Mouse (Mus musculus): Measurements from ENCODE around the gene Vps35l. TPM values are rescaled to one million over a fixed set of nuclear protein-coding genes. Genes with fewer than 3 reads are reported as not detected.

Vps35l gene
- polyA plus RNA-seq, 1 experiment from 2014 or later = 48.1 TPM

DNA sequence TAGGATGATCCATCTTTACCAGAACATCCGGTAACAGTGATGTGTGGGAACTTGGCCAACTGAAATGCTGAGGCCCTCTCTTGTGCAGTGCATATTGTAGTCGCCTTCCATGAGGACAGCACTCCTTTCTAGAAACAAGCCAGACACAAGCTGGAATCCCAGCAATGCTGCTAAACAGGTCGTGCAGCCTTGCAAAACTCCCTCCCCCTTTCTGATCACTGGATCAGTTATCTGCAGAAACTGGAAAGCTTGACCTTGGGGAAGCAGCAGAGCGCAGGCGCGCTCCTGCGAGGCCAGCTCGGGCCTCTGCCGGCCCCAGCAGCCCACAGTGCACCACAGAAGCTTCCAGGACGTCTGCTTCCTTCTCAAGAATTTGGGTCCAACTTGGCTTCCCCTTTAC, 108.8 kb downstream of the Vps35l start:
- no peak overlapping the region for H3K4me3 ChIP-seq (ENCODE audit: low read depth, low read length)
- no peak overlapping the region for H3K4me2 ChIP-seq
- peaks cover 44% of the 10 kb centered on the region for H3K36me3 ChIP-seq (ENCODE audit: control insufficient read depth, insufficient read depth, low read length)
- WGBS (ENCODE audit: insufficient replicate concordance) = 44% methylated on average over 10 of the region's 10 CpGs
- H3K9me3 ChIP-seq (replicated peaks; ENCODE audit: control insufficient read depth, low read length) = no peaks in the 10 kb centered on the region
- H3K27ac ChIP-seq (ENCODE audit: low read depth, low read length) = peak overlapping the region; percentile 79
- ATAC-seq (replicated peaks; ENCODE audit: insufficient number of reproducible peaks, low FRiP score, low TSS enrichment) = 0 out of 2 replicates have a peak, but pooled peaks have one; percentile 29
- no peaks in the 10 kb centered on the region for H3K27me3 ChIP-seq (ENCODE audit: control insufficient read depth, insufficient read depth, low read length)
- H3K9ac ChIP-seq (ENCODE audit: low read depth, low read length) = no peak overlapping the region
- peaks cover 14% of the 10 kb centered on the region for H3K4me1 ChIP-seq (ENCODE audit: control insufficient read depth, insufficient read depth, low read length)

DNA sequence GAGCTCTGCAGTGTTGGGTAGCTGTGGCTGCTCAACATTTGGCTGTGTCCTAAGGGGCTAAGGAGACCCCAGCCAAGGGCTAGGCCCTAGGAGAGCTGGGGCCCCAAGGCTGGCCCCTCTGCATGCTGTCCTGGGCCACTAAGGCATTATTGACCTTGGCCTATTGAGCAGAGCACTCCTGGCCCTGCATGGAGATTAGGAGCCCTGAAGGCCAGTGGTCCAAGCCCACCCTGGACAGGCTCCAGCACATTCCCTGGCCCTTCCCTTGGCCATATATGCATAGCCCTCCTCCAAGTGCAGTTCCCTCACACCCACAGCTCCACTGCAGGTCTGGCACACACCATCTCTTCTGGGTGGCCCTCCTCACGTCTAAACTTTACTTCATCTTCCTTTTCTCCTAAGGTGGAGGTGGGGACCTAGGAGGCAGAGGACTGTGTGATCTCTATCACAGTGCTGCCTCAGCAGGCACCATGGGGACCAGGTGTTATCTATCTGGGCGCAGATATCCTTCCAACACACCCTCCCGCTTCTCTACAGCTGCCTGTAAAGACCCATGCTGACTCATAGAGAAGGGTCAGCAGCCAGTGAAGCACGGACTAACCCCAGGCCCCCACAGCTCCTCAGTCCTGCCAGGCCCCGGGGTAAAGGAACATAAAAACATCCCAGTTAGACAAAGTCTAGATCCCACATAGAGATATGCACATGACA, 109.7 kb downstream of the Vps35l start:
- Histone ChIP-seq H3K9ac (ENCODE audit: low read depth, low read length) (no peak overlapping the region), H3K36me3 (ENCODE audit: control insufficient read depth, insufficient read depth, low read length) (peaks cover 38% of the 10 kb centered on the region)
- 74% methylated on average over 5 of the region's 5 CpGs for WGBS (ENCODE audit: insufficient replicate concordance)

DNA sequence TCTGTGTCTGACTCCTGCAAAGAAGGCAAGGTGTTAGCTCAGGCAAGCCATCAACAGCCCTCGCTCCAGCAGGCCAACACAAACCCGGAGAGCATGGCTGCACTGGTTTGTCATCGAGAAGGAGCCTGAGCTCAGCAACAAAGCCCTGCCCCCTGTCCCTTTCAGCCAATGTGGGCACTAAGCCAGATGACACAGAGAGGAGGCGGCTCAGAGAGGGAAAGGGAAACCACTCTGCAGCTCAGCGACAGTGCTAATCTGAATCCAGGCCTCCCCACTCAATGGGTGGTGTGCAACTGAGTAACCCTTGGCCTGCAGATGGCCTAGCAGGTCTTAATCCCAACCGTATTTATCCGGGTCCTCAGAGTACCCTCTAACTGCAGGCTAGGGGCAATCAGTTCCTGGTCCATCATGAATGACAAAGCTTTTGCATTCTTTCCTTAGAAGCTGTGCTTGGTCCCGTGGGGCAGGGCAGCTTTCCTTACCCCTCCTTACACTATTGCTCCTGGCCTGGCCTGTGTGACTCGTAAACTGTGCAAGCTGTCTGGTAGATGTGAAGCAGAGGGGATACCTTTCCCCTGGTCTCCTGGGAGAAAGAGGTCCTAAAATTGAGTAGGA, 110.8 kb downstream of the Vps35l start:
- H3K9ac ChIP-seq (ENCODE audit: low read depth, low read length) = 0 out of 2 replicates have a peak overlapping the region, but pooled peaks have one; percentile 5
- 77% methylated on average over 9 of the region's 9 CpGs for WGBS (ENCODE audit: insufficient replicate concordance)
- H3K36me3 ChIP-seq (ENCODE audit: control insufficient read depth, insufficient read depth, low read length) = peaks cover 30% of the 10 kb centered on the region
- no peak for ATAC-seq (replicated peaks; ENCODE audit: insufficient number of reproducible peaks, low FRiP score, low TSS enrichment)
- no peaks in the 10 kb centered on the region for H3K9me3 ChIP-seq (replicated peaks; ENCODE audit: control insufficient read depth, low read length)
- H3K4me1 ChIP-seq (ENCODE audit: control insufficient read depth, insufficient read depth, low read length) = peaks cover 17% of the 10 kb centered on the region
- H3K4me2 ChIP-seq = no peak overlapping the region
- no peak overlapping the region for H3K4me3 ChIP-seq (ENCODE audit: low read depth, low read length)
- H3K27ac ChIP-seq (ENCODE audit: low read depth, low read length) = no peak overlapping the region
- no peaks in the 10 kb centered on the region for H3K27me3 ChIP-seq (ENCODE audit: control insufficient read depth, insufficient read depth, low read length)

More for the DNA sequence above, 109.7 kb downstream of the Vps35l start:
- peaks cover 17% of the 10 kb centered on the region for H3K4me1 ChIP-seq (ENCODE audit: control insufficient read depth, insufficient read depth, low read length)
- no peak for ATAC-seq (replicated peaks; ENCODE audit: insufficient number of reproducible peaks, low FRiP score, low TSS enrichment)
- no peaks in the 10 kb centered on the region for H3K27me3 ChIP-seq (ENCODE audit: control insufficient read depth, insufficient read depth, low read length)
- no peak overlapping the region for H3K4me3 ChIP-seq (ENCODE audit: low read depth, low read length)
- H3K4me2 ChIP-seq = no peak overlapping the region
- peak overlapping the region; percentile 79 for H3K27ac ChIP-seq (ENCODE audit: low read depth, low read length)
- H3K9me3 ChIP-seq (replicated peaks; ENCODE audit: control insufficient read depth, low read length) = no peaks in the 10 kb centered on the region

DNA sequence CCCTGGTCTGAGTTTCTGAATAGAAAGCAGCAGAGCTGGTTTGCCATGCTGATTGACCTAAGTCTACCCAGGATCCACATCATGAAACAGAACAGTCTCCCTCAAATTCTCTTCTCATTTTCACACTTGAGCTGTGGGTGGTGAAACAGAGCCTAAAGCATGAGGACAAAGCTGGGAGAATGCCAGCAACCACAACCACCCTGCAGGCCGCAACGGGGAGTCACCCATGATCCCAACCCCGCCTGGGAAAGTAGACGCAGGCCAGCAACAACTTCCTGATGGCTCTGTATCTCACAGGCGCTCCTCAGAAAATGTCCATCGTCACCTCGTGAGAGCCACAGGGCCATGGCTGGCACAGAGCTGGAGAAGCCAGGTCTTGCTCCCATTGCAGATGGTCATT, 111.5 kb downstream of the Vps35l start:
- no peak overlapping the region for H3K27ac ChIP-seq (ENCODE audit: low read depth, low read length)
- no peak overlapping the region for H3K9ac ChIP-seq (ENCODE audit: low read depth, low read length)
- H3K36me3 ChIP-seq (ENCODE audit: control insufficient read depth, insufficient read depth, low read length) = peaks cover 25% of the 10 kb centered on the region
- WGBS (ENCODE audit: insufficient replicate concordance) = 95% methylated on average over 7 of the region's 7 CpGs
- no peak overlapping the region for H3K4me3 ChIP-seq (ENCODE audit: low read depth, low read length)
- peaks cover 17% of the 10 kb centered on the region for H3K4me1 ChIP-seq (ENCODE audit: control insufficient read depth, insufficient read depth, low read length)
- H3K9me3 ChIP-seq (replicated peaks; ENCODE audit: control insufficient read depth, low read length) = no peaks in the 10 kb centered on the region
- no peak overlapping the region for H3K4me2 ChIP-seq
- no peak for ATAC-seq (replicated peaks; ENCODE audit: insufficient number of reproducible peaks, low FRiP score, low TSS enrichment)
- H3K27me3 ChIP-seq (ENCODE audit: control insufficient read depth, insufficient read depth, low read length) = no peaks in the 10 kb centered on the region

DNA sequence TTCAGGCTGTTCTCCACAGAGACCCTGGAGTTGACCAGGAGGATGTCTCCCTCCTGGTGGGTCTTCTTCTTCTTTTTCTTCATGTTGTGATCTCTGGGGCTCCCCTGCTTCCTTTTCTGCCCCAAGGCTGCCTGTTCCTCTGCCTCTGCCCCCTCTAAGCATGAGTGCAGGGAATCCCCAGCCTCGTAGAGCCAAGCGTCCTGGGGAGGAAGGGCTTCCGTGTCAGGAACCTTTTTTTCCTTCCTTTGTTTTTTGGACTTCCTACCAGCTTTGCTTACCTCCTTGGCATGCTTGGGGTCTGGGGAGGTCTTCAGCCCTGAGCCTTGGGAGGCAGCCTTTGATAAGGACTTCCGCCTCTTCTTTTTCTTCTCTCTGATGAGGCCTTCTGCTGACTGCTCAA, 112.6 kb downstream of the Vps35l start:
- no peak overlapping the region for H3K4me3 ChIP-seq (ENCODE audit: low read depth, low read length)
- H3K9me3 ChIP-seq (replicated peaks; ENCODE audit: control insufficient read depth, low read length) = no peaks in the 10 kb centered on the region
- peaks cover 22% of the 10 kb centered on the region for H3K36me3 ChIP-seq (ENCODE audit: control insufficient read depth, insufficient read depth, low read length)
- no peaks in the 10 kb centered on the region for H3K27me3 ChIP-seq (ENCODE audit: control insufficient read depth, insufficient read depth, low read length)
- 0 out of 2 replicates have a peak overlapping the region, but pooled peaks have one; percentile 10 for H3K27ac ChIP-seq (ENCODE audit: low read depth, low read length)
- peaks cover 17% of the 10 kb centered on the region for H3K4me1 ChIP-seq (ENCODE audit: control insufficient read depth, insufficient read depth, low read length)
- no peak overlapping the region for H3K9ac ChIP-seq (ENCODE audit: low read depth, low read length)
- ATAC-seq (replicated peaks; ENCODE audit: insufficient number of reproducible peaks, low FRiP score, low TSS enrichment) = no peak
- 75% methylated on average over 4 of the region's 4 CpGs for WGBS (ENCODE audit: insufficient replicate concordance)
- no peak overlapping the region for H3K4me2 ChIP-seq

DNA sequence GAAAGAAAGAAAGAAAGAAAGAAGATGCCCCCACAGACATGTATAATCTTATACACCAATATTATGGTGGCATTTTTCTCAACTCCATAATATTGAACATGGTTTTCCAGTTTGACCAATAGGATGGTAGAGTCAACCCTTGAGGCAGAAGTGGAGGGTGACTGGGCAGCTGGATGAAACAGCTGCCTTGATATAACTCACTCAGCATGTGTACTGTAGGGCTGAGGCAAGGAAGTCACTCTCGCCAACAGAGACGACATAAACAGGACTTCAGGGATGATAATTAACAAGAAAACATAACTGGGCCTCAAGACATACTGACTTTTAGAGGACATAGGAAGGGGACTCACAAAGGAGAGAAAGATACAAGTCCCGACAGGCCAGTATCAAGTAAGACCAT, 114.6 kb downstream of the Vps35l start:
- Histone ChIP-seq H3K9ac (ENCODE audit: low read depth, low read length) (peak overlapping the region; percentile 82), H3K4me1 (ENCODE audit: control insufficient read depth, insufficient read depth, low read length) (peaks cover 12% of the 10 kb centered on the region), H3K36me3 (ENCODE audit: control insufficient read depth, insufficient read depth, low read length) (peaks cover 15% of the 10 kb centered on the region), H3K27me3 (ENCODE audit: control insufficient read depth, insufficient read depth, low read length) (no peaks in the 10 kb centered on the region), H3K4me3 (ENCODE audit: low read depth, low read length) (peak overlapping the region; percentile 89), H3K4me2 (peak overlapping the region; percentile 70), H3K27ac (ENCODE audit: low read depth, low read length) (no peak overlapping the region), H3K9me3 (replicated peaks; ENCODE audit: control insufficient read depth, low read length) (no peaks in the 10 kb centered on the region)
- 22% methylated on average over 3 of the region's 3 CpGs for WGBS (ENCODE audit: insufficient replicate concordance)
- ATAC-seq (replicated peaks; ENCODE audit: insufficient number of reproducible peaks, low FRiP score, low TSS enrichment) = no peak

DNA sequence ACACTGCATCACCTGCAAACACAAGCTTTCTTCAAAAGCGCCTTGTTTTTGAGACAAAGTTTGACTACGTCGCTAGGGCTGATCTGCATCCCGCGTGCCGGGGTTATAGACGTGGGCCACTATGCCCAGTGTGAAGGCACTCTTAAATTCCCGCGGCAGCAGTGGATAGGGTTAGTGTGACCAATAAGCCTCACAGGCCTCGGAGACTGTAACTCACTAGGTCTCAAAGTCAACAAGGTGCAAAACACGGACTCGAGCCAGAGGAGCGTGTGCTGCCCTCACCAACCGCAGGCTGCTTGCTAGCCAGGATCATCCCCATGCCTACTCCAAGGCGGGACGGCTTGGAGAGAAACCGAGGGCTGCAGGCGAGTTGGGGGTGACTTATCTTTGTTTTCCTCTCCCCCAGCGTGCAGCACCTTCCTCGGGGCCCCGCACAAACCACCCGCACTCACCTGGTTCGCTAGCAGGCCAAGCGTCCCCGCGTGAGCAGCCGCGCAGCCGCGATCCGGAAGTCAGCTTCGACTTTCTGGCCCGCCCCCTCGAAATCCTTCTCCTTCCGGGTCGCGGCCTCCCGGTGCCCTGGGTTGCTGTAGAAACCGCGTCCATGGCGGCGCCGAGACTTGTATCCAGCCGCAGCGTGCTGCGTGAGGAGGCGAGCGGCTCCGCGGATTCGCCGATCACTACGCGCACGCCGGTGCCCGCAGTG, 115.3 kb downstream of the Vps35l start, which contains the start of gene Iqck:
Gene Iqck (plus strand): TSS at position 582 of the 706 bp plus-strand sequence.
- H3K9ac ChIP-seq (ENCODE audit: low read depth, low read length) = peak within 1 kb of the TSS; percentile 82
- H3K4me1 ChIP-seq (ENCODE audit: control insufficient read depth, insufficient read depth, low read length) = peaks cover 6% of the 10 kb centered on the region
- H3K9me3 ChIP-seq (replicated peaks; ENCODE audit: control insufficient read depth, low read length) = no peaks in the 10 kb centered on the region
- ATAC-seq (replicated peaks; ENCODE audit: insufficient number of reproducible peaks, low FRiP score, low TSS enrichment) = peak; percentile 91
- under 1% methylated on average over 57 of the region's 57 CpGs for WGBS (ENCODE audit: insufficient replicate concordance)
- H3K4me3 ChIP-seq (ENCODE audit: low read depth, low read length) = peak within 1 kb of the TSS; percentile 89
- peaks cover 15% of the 10 kb centered on the region for H3K36me3 ChIP-seq (ENCODE audit: control insufficient read depth, insufficient read depth, low read length)
- no peaks in the 10 kb centered on the region for H3K27me3 ChIP-seq (ENCODE audit: control insufficient read depth, insufficient read depth, low read length)
- H3K27ac ChIP-seq (ENCODE audit: low read depth, low read length) = peak within 1 kb of the TSS; percentile 35; the same call in 1 of the 2 replicates
- H3K4me2 ChIP-seq = peak within 1 kb of the TSS; percentile 70

DNA sequence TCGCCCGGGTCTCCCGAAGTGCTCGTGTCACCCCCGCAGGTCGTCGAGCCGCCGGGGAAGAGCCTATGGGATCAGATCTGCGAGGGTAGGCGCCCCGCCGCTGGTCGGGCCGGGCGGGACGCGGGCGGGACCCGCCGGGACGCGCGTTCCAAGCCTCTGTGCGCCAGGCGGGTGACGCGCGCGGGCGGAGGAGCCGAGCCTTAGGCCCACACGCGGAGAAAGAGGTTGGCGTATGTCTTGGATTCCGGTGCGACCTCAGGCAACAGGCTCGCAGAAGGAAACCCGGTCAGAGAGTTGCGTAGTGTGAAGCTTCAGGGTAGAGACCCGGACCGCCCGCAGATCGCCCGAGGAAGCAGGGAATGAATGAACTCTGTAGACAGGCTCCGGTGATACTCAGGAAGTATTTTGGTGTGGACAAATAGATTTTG, 115.9 kb downstream of the Vps35l start, which contains the start of gene Knop1:
Gene Knop1 (minus strand): TSS at position 378 of the 428 bp plus-strand sequence.
- peak within 1 kb of the TSS; percentile 82 for H3K9ac ChIP-seq (ENCODE audit: low read depth, low read length)
- ATAC-seq (replicated peaks; ENCODE audit: insufficient number of reproducible peaks, low FRiP score, low TSS enrichment) = peak; percentile 78
- no peaks in the 10 kb centered on the region for H3K9me3 ChIP-seq (replicated peaks; ENCODE audit: control insufficient read depth, low read length)
- H3K4me2 ChIP-seq = peak within 1 kb of the TSS; percentile 70
- no peaks in the 10 kb centered on the region for H3K27me3 ChIP-seq (ENCODE audit: control insufficient read depth, insufficient read depth, low read length)
- H3K4me3 ChIP-seq (ENCODE audit: low read depth, low read length) = peak within 1 kb of the TSS; percentile 89
- peaks cover 3% of the 10 kb centered on the region; the same call in 1 of the 2 replicates for H3K4me1 ChIP-seq (ENCODE audit: control insufficient read depth, insufficient read depth, low read length)
- WGBS (ENCODE audit: insufficient replicate concordance) = under 1% methylated on average over 46 of the region's 46 CpGs
- peaks cover 11% of the 10 kb centered on the region for H3K36me3 ChIP-seq (ENCODE audit: control insufficient read depth, insufficient read depth, low read length)
- peak within 1 kb of the TSS; percentile 35; the same call in 1 of the 2 replicates for H3K27ac ChIP-seq (ENCODE audit: low read depth, low read length)
